8 mouse cellular contexts compared by ENCODE assay signal in genomic region chr1:132315889-132316624, GRCm38 (mm10). TPM values are rescaled to one million over a fixed set of nuclear protein-coding genes. Genes with fewer than 3 reads are reported as not detected.
A peak's percentile ranks its signal among the peaks of the same experiment; 100 is the strongest.
DNase-seq lines count a peak whose midpoint lies in the region; ATAC-seq and TF ChIP-seq lines count a peak whose summit lies in the region.

TSS of gene Nuak2 (plus strand) at chr1:132316126.

- TF ChIP-seq CTCF in lung, embryonic 14.5 days (IDR thresholded peaks at IDR 0.05; ENCODE audit: low read depth), result no peak
- no peak for TF ChIP-seq CTCF in thymus, adult 2 months (IDR thresholded peaks at IDR 0.05; ENCODE audit: borderline replicate concordance, control insufficient read depth, extremely low read depth, insufficient read depth, low read length, poor library complexity)

- peak; percentile 74 for ATAC-seq in cerebellum, adult (ENCODE audit: insufficient number of reproducible peaks, low FRiP score, low TSS enrichment)
- ATAC-seq in forebrain, embryonic 14.5 days, result peak; percentile 84
- ATAC-seq in lung, embryonic 14.5 days (ENCODE audit: insufficient read depth), result peak; percentile 76
- ATAC-seq in neutrophil, adult 5-6 weeks (ENCODE audit: extremely low read depth, insufficient number of reproducible peaks, low FRiP score, poor library complexity, severe bottlenecking), result peak; percentile 70

- DNase-seq in ES-CJ7 (ENCODE audit: low read depth, low spot score), result peak; percentile 97
- DNase-seq in forebrain, embryonic 14.5 days (ENCODE audit: low spot score), result peak; percentile 96
- DNase-seq in heart, postnatal 14 days, result peak; percentile 88
- peak; percentile 59 to 78 for DNase-seq in layer of hippocampus, adult 18-20 months (ENCODE audit: low spot score in 2 of 2)
- peak; percentile 95 for DNase-seq in lung, embryonic 14.5 days
- peak; percentile 84 for DNase-seq in thymus, adult 2 months

- H3K27ac ChIP-seq in forebrain, embryonic 14.5 days (ENCODE audit: low read depth, low read length), result peak within 1 kb of the TSS; percentile 86
- H3K27ac ChIP-seq in lung, embryonic 14.5 days (ENCODE audit: low read depth), result no peak within 1 kb of the TSS
- H3K27ac ChIP-seq in thymus, adult 2 months (ENCODE audit: control insufficient read depth, insufficient read depth, low read length), result no peak within 1 kb of the TSS

- WGBS in forebrain, embryonic 14.5 days, result under 1% methylated on average over 67 of the region's 67 CpGs
- under 1% methylated on average over 67 of the region's 67 CpGs for WGBS in lung, embryonic 14.5 days
- under 1% methylated on average over 67 of the region's 67 CpGs for WGBS in thymus, adult 2 months

- H3K4me3 ChIP-seq in forebrain, embryonic 14.5 days (ENCODE audit: low read depth, low read length), result peak within 1 kb of the TSS; percentile 71
- peak within 1 kb of the TSS; percentile 62 for H3K4me3 ChIP-seq in lung, embryonic 14.5 days (ENCODE audit: low read depth, low read length)
- H3K4me3 ChIP-seq in thymus, adult 2 months (ENCODE audit: control insufficient read depth, insufficient read depth, low read length), result peak within 1 kb of the TSS; percentile 54

- intact Hi-C loops in heart, postnatal 14 days (cut with DNase I), result loop anchor here (1.0 kb wide), 1 partner anchor 37 kb away; no protein-coding TSS in a partner anchor

- peak within 1 kb of the TSS; percentile 78 for H3K9ac ChIP-seq in forebrain, embryonic 14.5 days (ENCODE audit: low read length)
- H3K9ac ChIP-seq in lung, embryonic 14.5 days, result peak within 1 kb of the TSS; percentile 53

- H3K4me1 ChIP-seq in forebrain, embryonic 14.5 days (ENCODE audit: control insufficient read depth, insufficient read depth, low read length), result peaks cover 35% of the 10 kb centered on the region
- H3K4me1 ChIP-seq in lung, embryonic 14.5 days (ENCODE audit: insufficient read depth), result peaks cover 20% of the 10 kb centered on the region
- H3K4me1 ChIP-seq in thymus, adult 2 months (replicated peaks; ENCODE audit: control insufficient read depth, insufficient read depth, low read length), result peaks cover 4% of the 10 kb centered on the region; the same call in 1 of the 2 replicates

- H3K4me2 ChIP-seq in forebrain, embryonic 14.5 days (ENCODE audit: low read length), result peak within 1 kb of the TSS; percentile 70
- H3K4me2 ChIP-seq in lung, embryonic 14.5 days, result peak within 1 kb of the TSS; percentile 97

- no peaks in the 10 kb centered on the region for H3K27me3 ChIP-seq in forebrain, embryonic 14.5 days (replicated peaks; ENCODE audit: control insufficient read depth, insufficient read depth, low read length)
- peaks cover 3% of the 10 kb centered on the region; the same call in 1 of the 2 replicates for H3K27me3 ChIP-seq in lung, embryonic 14.5 days (ENCODE audit: insufficient read depth, low read length)
- H3K27me3 ChIP-seq in thymus, adult 2 months (ENCODE audit: control insufficient read depth, insufficient read depth, low read length), result no peaks in the 10 kb centered on the region; the same call in 1 of the 2 replicates

- TF ChIP-seq POLR2A in thymus, adult 2 months (IDR thresholded peaks at IDR 0.05; ENCODE audit: control insufficient read depth, extremely low read depth, insufficient read depth, low read length, poor library complexity), result 0 out of 2 replicates have a peak, but pooled peaks have one; percentile 19

- H3K36me3 ChIP-seq in forebrain, embryonic 14.5 days (ENCODE audit: control insufficient read depth, insufficient read depth, low read length), result 0 out of 2 replicates have a peak, but pooled peaks cover 3% of the 10 kb centered on the region
- 0 out of 2 replicates have a peak, but pooled peaks cover 6% of the 10 kb centered on the region for H3K36me3 ChIP-seq in lung, embryonic 14.5 days (ENCODE audit: insufficient read depth)
- no peaks in the 10 kb centered on the region for H3K36me3 ChIP-seq in thymus, adult 2 months (ENCODE audit: control insufficient read depth, insufficient read depth, low read length)

- no peaks in the 10 kb centered on the region for H3K9me3 ChIP-seq in forebrain, embryonic 14.5 days (replicated peaks; ENCODE audit: control insufficient read depth, low read length)
- no peaks in the 10 kb centered on the region for H3K9me3 ChIP-seq in lung, embryonic 14.5 days (ENCODE audit: low read depth, low read length)

RNA-seq across cellular contexts. Expression of gene Nuak2, which starts in this region (rescaled TPM):
- 18.8 and 20.1 TPM in 2 replicates for polyA plus RNA-seq in forebrain, embryonic 14.5 days (2014; fragmentation: Nextera tagmentation; extraction: Ambion mirVana)
- 1 to 10 TPM; 3.6 to 5.4 TPM for total RNA-seq in heart, postnatal 14 days (2021)
- 1 to 10 TPM; 1.6 to 1.9 TPM for total RNA-seq in layer of hippocampus, adult 18-20 months (2021)
- polyA plus RNA-seq in lung, embryonic 14.5 days (2014; fragmentation: Nextera tagmentation; extraction: Ambion mirVana), result 13.5 and 15.4 TPM in 2 replicates
- 55.9 and 67.2 TPM in 2 replicates for total RNA-seq in neutrophil, adult 5-6 weeks (2017)
- 5.6 and 5.7 TPM in 2 replicates for polyA plus RNA-seq in thymus, adult 2 months (2012; rRNA removed)
